Mouse (Mus musculus) layer of hippocampus, postnatal 10 days (tissue): ENCODE data around the gene Ramac. TPM values are rescaled to one million over a fixed set of nuclear protein-coding genes. Genes with fewer than 3 reads are reported as not detected.
A peak's percentile ranks its signal among the peaks of the same experiment; 100 is the strongest.

Experiments used
- DNase-seq, 2 experiments: peaks; one replicate each; pipeline ENCODE4 v3.0.0; 2021; ENCODE audit warnings: low spot score in 2 of 2
- long read RNA-seq: library from polyadenylated mRNA; stranded (forward); transcript quantifications from one replicate; pipeline ENCODE4 v2.0.0, GENCODE M21; 2023
- total RNA-seq, 2 experiments: library from RNA; stranded (reverse); gene quantifications; 2 replicates each; pipeline ENCODE4 v1.2.3; 2021

Gene Ramac
- total RNA-seq = 10 to 100 TPM; 52.3 to 58.1 TPM
- long read RNA-seq, transcript Ramac-201 (3 exons, 1,452 nt) = major isoform, 142 of 156 reads
- long read RNA-seq, partial matches to known transcripts = 12 of 156 reads
- long read RNA-seq, other reads (novel, unspliced or antisense) = 1 of 156 reads

DNA sequence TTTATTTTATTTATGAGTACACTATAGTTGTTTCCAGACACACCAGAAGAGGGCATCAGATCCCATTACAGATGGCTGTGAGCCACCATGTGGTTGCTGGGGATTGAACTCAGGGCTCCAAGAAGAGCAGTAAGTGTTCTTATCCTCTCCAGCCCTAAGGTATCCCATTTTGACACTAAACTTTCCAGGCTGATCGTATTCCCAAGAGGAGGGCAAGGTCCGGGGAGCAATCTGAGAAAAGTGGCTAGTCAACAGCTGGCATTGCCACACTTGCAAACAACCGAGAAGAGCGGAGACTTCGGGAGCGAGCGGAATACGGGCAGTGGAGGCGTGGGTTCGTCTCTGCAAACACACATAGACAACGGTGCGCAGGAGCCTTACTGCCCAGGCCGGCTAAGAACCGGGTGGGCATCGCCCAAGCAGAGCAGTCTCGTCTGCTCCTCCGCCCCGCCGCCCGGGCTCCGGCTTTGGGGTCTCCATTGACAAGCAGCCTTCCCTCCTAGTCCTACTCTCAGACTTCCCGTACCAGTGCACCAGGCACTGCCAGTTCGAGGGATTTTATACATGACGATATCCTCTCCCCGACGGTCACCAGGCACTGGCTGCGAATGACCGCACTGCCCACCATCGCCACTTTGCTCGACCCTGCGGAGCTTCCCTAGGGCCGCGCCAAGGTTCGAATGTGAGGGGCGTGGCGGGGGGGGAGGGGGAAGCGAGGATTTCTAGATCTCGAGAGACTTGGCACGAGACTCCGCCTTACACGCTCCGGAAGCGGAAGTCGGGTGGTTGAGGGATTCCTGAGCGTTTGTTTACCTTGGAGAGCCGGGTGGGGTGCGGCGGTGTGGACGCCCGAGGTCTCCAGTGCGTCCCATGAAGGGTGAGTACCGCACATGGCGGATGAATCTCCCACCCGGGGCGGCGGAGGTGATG, at the start of gene Ramac:
Ramac (plus strand) TSS at position 746 of the 930 bp plus-strand sequence.
- DNase-seq = peak; percentile 85 to 88

DNA sequence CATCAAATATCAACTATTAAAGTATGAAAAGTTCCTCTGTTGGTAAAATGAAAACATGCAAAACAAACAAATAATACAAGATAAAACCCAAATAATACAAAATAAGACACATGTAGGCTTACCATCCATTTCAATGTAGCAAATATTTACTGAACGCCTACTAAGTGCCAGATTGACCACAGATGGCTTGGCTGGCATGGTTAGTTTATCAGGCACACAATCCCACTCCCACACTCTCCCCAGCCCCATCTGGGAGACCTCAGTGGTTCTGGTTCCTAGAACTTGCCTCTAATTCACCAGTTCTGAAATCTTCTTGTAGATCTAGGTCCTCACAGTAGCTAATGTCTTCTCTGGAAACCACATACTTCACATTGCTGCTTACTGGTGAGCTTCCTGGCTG, 44.1 kb upstream of the Ramac start:
- no peak for DNase-seq

DNA sequence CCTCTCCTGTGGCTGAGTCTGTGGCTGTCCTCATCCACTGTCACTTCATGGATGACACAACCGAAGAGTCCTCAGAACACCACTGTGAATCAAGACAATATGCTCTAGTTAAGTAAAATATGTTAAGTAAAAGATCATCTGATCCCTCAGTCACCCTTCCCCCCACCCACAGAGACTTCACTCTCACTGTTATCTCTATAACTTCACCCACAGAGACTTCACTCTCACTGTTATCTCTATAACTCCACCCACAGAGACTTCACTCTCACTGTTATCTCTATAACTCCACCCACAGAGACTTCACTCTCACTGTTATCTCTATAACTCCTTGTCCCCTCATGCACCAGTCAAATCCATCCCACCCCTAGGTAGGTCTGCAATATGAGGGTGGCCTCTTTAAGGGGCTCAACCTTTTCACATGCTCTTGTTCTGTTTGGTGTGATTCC, 43.5 kb upstream of the Ramac start:
- DNase-seq = no peak

DNA sequence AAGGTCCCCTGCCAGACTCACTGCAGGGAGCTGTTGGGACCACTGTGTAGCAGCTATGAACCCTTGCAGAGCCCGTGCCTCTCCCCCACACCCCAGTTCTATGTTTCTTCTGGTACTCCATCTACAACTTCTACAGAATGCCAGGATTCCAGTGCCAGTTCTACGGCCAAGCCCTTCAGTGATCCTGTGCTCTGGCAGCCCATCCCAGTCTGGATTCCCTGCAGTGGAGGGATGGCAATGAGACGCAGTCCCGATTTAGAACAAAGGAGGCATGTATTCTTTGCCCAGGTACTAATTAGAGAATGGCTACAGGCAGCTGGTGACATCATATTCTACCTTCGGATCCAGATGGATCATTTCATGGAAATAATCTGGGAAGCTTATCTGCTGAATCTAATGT, 41.5 kb upstream of the Ramac start:
- no peak for DNase-seq

DNA sequence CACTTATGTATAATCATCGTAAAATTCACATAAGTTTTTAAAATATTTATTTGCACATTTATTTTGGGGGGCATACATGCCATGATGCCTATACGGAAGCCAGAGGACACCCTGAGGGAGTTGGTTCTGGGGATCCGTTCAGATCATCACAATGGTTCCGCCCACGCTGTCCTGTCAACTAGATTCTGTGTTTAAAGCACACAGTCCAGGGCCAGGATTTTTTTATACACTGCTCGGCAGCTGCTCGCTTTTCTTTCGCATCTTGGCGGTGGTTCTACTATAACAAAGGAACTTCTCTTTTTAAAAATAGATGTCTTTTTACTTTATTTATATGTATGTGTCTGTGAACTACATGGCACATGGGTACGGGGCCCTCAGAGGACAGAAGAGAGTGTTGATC, 38.9 kb upstream of the Ramac start:
- no peak for DNase-seq

DNA sequence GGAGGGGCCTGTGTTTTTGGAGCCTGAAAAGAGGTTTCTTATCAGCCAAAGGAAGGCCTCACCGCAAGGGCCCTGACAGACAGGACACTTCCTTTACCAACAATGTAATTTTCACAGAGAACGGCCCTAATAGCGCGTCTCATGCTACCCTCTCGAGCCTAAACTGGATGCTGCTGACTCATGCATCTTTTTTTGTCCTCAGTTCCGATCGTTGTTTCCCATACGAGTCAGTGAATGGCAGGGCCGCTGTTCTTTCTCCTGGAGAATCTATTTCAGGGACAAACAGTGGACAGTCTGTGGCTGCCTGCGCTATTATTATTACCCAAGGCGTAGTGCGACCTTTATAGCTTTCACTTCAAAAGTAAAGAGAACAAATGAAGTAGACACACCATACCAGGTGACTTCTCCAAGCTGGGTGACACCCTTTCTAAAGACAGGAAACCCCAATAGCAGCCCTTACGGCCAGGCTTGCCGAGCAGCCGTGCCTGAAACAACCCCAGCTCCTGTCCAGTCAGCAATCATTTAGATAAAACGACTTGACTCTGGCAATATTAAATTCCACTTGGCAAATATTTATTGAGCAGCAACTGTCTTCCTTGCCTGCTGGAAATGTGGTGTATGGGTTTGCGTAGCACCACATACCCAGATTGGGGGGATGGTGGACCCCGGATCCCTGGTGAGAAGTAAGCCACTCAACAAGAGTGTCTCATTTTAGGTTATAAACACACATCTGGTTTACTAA, 36.6 kb upstream of the Ramac start:
- DNase-seq = no peak

DNA sequence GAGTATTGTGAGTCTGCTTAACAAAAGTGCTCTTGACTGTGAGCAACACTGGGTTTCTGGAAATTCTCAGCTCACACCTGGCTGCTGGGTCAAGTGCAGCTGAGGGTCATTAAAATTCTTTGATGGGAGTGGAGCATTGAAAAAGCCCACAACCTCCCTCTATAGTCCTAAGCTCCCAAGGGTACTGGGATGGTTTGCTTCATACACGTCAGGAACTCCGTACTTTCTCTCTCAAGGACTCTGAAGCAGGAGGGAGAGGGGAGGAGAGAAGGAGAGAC, 36.1 kb upstream of the Ramac start:
- no peak for DNase-seq

DNA sequence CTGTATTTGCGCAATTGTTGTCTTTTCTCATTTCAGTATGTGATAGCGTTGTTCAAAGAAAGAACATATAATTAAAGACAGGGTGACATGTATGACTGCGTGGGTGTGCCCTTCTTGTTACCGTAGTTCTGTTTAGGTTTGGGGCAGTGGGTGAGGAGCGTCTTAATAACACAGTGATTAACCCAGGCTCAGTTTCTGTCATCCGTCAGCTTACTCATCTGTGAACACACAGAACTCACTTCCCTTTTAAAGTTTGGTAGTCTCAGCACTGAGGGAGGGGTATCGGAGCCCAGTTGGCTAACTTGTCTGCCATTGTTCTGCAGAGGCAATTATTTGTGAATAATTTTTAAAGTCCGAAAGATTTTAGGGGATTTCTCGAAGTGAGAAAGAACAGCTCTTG, 35.0 kb upstream of the Ramac start:
- DNase-seq = no peak

DNA sequence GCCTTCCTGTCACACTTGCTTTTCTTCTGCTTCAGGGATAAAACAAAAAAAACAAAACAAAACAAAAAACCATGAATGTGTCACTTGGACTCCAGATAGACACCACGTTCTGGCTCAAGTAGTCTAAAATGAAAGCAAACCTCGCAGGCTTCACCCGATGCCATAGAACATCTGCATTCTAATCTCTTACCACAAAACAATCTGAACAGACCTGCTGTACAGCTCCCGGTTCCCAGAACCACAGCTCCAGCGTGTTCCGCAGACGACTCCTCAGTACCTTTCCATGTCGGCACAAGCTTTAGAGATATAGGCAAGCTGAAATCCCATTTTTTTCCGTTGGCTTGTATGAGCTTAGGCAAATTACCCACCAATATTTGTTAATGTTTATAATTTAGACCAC, 32.9 kb upstream of the Ramac start:
- DNase-seq = no peak

DNA sequence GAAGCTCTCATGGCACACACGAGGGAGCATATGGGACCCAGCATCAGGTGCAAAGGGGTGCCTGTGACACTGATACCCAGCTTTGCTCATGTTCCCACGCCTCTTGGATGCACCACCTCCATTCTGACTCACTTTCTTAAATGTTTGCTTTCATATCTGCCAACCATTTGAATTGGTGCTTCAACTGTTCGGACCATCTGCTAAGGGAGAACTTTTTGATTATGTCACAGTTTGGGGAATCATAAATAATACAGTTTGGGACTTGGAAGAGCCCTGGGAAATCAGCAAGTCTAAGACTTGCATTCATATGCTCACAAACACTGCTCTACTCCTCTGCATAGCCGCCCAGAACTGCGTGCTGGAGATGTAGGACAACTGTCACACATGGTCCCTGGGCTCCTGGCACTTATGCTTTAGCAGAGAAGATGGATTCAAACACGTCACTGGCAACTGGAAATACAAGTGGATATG, 31.5 kb upstream of the Ramac start:
- DNase-seq = peak in 1 of 2 experiments; percentile 19

DNA sequence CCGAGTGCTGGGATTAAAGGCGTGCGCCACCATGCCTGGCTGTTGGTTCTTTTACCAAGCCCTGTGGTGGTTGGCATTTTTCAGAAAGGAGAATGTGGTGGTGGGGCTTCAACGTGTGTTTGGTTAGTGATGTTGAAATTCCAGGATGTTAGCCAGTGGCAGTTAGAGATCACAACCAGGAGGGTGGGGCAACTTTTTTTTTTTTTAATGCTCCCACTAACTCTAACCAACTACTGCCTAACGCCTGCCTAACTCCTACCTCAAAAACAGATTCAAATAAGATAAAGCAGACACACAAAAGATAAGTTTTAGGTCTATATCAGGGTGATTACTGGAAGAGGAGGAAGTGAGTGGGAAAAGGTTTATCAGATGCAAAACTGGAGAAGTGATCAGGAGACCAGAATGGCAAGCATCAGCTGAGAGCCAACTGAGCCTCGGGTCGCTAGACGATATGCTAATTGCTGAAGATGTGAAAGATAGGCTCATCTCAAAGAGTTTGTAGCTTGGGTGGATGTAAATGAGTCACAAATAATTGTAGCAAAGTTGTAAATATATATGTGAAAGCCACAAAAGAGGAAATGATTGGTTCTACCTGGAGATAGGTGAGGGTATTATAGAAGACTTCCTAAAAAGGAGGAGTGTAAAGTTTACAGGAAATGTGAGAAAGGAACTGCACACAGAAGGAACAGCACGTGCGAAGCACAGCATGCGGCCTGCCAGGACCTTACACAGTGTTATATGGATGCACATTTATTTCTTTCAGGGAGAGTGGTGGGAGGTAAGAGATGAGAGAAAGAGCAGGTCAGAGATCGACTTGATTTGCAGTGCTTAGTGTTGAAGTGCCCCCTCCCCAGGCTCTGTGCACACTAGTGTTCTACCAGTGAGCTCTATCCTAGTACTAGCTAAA, 30.3 kb upstream of the Ramac start:
- DNase-seq = no peak

DNA sequence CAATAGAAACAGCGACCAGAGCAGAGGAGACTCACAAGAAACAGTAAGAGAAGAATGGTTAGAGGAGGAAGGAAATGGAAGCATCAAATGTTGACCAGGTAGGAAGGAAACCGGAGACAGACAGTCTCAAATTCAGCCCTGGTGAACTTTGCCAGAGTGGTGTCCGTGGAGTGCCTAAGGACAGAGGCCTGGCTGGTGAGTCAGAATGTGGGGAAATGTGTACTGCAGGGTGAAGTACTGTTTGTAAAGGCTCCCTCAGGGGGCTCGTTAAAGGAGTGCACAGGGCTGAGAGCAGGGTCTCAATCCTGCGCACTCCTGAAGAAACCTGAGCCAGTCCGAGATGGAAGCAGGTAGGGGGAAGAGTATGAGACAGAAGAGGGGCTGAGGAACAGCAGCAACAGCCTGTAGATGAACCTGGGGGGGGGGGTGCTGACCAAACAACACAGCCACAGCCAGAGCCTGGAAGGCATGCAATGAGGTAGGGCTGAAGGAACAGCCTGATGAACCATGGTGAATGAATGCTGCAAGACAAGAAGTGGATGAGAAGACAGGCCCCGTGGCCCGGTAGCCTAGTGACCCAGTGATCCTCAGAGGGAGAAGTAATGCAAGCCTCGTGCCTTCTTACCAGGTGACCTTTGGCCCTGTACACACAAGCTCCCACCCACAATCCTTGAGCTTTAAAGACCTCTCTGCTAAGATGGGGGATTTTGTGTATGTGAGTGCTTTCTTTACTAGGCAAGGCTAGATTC, 27.3 kb upstream of the Ramac start:
- no peak for DNase-seq

DNA sequence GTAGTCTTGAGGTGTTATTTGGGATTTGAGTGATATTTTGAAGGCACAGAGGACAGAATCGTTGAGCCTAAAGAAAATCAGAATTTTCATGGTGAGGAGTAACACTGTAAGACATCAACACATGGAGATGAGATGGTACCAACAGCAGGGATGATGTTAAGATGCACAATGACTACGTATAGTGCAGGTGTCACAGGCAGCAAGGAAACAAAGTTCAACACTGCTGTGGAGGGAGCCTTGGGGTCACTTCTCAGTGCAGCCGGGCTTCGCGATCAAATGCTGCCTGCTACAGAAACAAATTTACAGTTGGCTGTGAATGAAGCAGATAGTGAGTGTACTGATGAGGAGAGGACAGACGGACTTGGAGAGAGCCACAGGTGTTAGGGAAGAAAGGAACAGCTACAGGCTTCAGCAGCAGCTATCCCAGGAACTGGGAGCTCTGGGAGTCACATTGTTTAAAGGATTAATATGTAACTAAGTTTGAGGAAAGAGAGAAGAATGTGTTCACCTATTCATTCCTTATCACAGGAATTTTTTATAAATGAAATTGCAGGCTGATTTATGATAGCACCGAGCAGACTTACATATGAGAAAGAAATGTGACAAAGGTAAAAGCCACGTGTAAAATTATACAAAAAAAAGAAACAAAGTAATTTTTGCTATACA, 23.9 kb upstream of the Ramac start:
- no peak for DNase-seq

DNA sequence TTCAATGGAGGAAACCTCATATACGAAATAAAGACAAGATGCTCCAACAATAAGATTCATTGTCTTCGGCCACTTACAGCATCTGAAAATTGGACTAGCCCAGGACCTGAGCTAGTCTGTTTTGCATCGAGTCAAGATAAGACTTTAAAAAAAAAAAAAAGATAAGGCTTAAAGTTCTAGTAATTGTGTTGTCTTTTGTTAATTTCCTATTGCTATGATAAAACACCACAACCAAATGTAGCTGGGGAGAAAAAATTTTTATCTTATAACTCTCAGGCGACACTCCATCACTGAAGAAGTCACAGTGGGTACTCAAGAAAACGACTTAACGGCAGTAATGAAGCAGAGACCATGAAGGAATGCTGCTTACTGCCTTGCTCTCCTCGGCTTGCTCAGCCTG, 22.7 kb upstream of the Ramac start:
- DNase-seq = no peak

DNA sequence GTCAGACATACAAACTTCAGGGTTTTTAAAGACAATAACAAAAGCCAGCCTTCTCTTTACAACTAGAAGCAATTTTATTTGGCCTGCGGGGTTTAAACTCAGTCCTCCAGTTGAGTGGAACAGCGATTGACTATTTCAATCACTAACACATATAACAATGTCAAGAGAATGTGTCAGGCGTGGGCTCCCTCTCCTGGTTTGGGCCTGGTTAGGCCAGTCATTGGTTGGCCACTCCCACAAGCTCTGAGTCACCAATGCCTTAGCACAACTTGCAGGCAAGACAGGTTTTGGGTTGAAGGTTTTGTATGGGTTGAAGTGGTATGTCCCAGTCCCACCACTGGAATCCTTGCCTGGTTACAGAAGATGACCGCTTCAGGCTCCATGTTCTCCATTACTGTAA, 18.6 kb upstream of the Ramac start:
- peak; percentile 14 to 23 for DNase-seq

DNA sequence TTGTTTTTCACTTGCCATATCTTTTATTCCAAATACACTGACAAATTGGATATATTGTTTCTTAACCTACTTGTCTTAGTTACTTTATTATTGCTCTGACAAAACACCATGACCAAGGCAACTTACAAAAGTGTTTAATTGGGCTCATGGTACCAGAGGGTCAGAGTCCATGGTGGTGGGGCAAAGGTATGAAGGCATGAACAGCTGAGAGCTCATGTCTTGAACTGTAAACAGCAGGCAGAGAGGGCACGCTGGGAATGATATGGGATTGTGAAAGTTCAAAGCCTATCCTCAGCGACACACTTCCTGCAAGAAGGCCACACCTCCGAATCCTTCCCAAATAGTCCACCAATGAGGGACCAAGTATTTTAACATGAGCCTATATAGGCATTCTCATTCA, 14.8 kb upstream of the Ramac start:
- no peak for DNase-seq

DNA sequence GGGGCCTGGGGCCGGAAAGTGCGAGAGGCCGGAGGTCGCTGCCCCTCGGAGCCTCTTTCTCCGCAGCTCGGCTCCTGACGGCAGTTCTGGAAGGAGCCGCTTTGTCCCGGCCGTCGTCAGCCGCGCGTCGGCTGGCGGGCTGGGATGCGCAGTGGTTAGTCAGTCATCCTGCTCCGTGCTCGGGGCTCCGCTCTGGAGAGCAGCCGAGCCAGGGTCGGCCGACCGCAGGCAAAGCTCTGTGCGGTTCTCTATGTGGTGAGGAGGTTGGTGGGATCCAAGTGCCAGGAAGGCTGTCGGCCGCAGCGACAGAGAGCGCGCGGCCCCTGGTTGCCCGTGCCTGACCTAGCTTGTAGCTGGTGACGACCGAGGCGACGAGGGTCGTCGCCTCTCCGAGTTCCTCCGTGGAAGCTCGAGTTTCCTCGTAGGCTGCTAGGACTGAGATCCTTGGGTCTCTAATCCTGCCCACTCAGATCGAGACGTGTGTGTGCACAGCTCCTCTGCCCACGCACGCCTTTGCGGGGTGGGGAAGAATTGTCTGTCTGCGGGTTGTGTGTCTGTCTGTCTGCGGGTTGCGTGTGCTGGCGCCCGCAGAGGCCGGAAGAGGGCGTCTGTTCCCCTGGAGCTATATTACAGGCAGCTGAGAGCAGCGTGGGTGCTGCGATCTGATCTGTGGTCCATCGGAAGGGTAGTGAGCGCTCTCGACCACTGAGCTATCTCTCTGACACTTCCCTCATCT, 553 bp downstream of the Ramac start:
- peak; percentile 41 to 44 for DNase-seq

DNA sequence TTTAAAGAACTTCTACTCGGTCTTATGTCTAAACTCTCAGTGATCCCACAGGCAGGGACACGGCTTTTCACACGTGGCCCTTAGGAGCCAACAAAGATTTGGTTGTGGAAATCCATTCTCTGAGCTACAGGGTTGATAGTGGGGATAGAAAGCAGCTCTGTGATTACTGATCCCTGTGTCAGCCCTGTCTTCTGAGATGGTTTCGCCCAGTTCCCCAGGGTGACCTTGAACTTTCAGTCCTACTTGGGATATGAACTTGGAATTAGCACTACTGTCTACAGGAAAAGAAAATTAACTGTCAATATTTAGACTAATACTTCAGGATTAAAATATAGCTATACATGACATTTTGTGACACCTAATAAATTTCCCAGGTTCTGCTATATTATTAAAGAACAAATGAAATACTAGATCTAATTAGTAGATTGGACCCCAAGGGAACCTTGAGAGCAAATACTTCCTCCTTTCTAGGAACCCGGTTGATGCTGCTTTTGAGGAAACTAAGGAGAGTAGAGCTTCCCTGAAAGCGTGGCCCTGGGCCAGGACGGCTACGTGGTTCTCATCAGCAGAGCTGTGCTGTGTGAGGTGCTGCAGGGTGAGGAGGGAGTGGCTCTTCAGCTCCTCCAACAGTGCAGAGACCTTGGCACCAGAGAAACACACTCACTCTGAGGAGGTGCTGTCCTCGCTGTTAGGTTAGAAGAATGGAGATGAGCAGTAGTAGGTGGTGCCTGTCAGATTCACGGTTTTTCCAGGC, 10.2 kb downstream of the Ramac start:
- DNase-seq = no peak
